Mouse (Mus musculus) forebrain, embryonic 14.5 days (tissue): ENCODE results near the gene Slc15a3. TPM values are rescaled to one million over a fixed set of nuclear protein-coding genes. Genes with fewer than 3 reads are reported as not detected.

Experiments
- ATAC-seq: fragments of 200-750 bp; cut with Nextera tagmentation; 2 replicates; pipeline ENCODE4 v1.8.0; 2017; ENCODE audit warnings: mild to moderate bottlenecking, moderate library complexity
- DNase-seq: peaks from one replicate; pipeline ENCODE4 v3.0.0-alpha.2; 2015; ENCODE audit warnings: low spot score
- H3K27ac ChIP-seq: fragments of 300-500 bp; sonication (generic); 2 replicates; pipeline ENCODE4 v1.5.1; 2014; ENCODE audit warnings: low read depth, mild to moderate bottlenecking, control low read depth, low read length, moderate library complexity
- H3K27me3 ChIP-seq: fragments of 300-500 bp; sonication (generic); replicated peaks from 2 replicates; pipeline ENCODE4 v1.6.1; 2014; ENCODE audit warnings: low read length, control low read depth, mixed read lengths; ENCODE audit not compliant: control insufficient read depth, insufficient read depth
- H3K36me3 ChIP-seq: fragments of 300-500 bp; sonication (generic); 2 replicates; pipeline ENCODE4 v1.6.1; 2014; ENCODE audit warnings: low read length, control low read depth; ENCODE audit not compliant: control insufficient read depth, insufficient read depth
- H3K4me1 ChIP-seq: fragments of 300-500 bp; sonication (generic); 2 replicates; pipeline ENCODE4 v1.6.1; 2014; ENCODE audit warnings: antibody characterized with exemption, low read length, control low read depth; ENCODE audit not compliant: control insufficient read depth, insufficient read depth
- H3K4me2 ChIP-seq: fragments of 300-500 bp; sonication (generic); 2 replicates; pipeline ENCODE4 v1.6.1; 2014; ENCODE audit warnings: mild to moderate bottlenecking, control low read depth, low read length
- H3K4me3 ChIP-seq: fragments of 300-500 bp; sonication (generic); 2 replicates; pipeline ENCODE4 v1.5.1; 2014; ENCODE audit warnings: low read depth, low read length, control low read depth
- H3K9ac ChIP-seq: fragments of 300-500 bp; sonication (generic); 2 replicates; pipeline ENCODE4 v1.6.1; 2014; ENCODE audit warnings: mild to moderate bottlenecking, low read length, control low read depth, moderate library complexity
- H3K9me3 ChIP-seq: fragments of 300-500 bp; sonication (generic); replicated peaks from 2 replicates; pipeline ENCODE4 v1.6.1; 2016; ENCODE audit warnings: low read length, control low read depth, mixed read lengths; ENCODE audit not compliant: control insufficient read depth
- WGBS: fragments of 180-500 bp; shearing (Covaris S2); extraction: QIAGEN DNeasy Blood & Tissue Kit; methylation state at CpG from one replicate; pipeline ENCODE4 v1.1.7; 2014; 5-methylcytosine and 5-hydroxymethylcytosine counted together
- polyA plus RNA-seq: library from polyadenylated mRNA; unstranded; fragments of >200 nt; fragmentation: Nextera tagmentation; extraction: Ambion mirVana; gene quantifications from 2 replicates; pipeline ENCODE4 v1.2.1, GENCODE M21; 2014

Slc15a3 gene
- polyA plus RNA-seq, 1 experiment from 2014 or later, result 0.34 TPM

DNA sequence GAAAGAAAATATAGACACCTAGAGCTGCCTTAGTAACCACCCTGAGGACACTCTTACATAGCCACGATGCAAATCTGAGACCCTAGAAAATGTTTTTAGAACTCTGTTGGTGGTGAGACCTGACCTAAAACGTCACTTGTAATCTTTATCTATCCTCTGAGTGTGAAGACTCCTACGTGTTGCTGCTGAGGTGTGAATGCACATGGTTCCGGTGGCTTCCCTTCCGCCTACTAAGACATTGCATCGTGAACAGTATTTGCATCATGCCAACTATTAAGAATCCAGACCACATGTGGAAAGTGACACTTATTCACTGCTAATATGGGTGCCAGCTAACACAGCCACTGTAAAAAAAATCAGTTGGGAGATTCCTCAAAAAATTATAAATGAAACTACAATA is 23.7 kb upstream of the Slc15a3 start:
- no peak overlapping the region for H3K4me2 ChIP-seq
- no peaks in the 10 kb centered on the region for H3K9me3 ChIP-seq
- no peak overlapping the region for H3K9ac ChIP-seq
- WGBS, result 85% methylated on average over 6 of the region's 6 CpGs
- H3K27ac ChIP-seq, result no peak overlapping the region
- DNase-seq (no peak), ATAC-seq (no peak)
- no peaks in the 10 kb centered on the region for H3K36me3 ChIP-seq
- no peaks in the 10 kb centered on the region for H3K4me1 ChIP-seq
- H3K27me3 ChIP-seq, result no peaks in the 10 kb centered on the region
- H3K4me3 ChIP-seq, result no peak overlapping the region

DNA sequence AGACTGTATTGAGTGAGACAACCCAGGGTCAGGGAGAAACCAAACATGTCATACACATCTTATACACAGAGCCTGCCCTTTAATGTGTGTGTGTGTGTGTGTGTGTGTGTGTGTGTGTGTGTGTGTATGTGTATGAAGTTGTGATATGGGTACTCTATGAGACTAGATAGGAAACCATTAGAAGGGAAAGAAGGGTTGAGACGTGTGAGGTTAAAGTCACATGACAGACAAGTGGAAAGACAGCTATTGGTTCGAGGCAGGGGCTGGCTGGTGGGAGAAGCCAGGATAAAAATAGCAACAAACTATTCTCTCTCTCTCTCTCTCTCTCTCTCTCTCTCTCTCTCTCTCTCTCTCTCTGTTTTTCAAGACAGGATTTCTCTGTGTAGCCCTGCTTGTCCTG is 23.1 kb upstream of the Slc15a3 start:
- 63% methylated on average over 2 of the region's 2 CpGs for WGBS
- Histone ChIP-seq H3K9me3 (no peaks in the 10 kb centered on the region), H3K27me3 (no peaks in the 10 kb centered on the region), H3K27ac (no peak overlapping the region), H3K9ac (no peak overlapping the region), H3K4me1 (no peaks in the 10 kb centered on the region), H3K4me2 (no peak overlapping the region), H3K4me3 (no peak overlapping the region), H3K36me3 (no peaks in the 10 kb centered on the region)
- no peak for ATAC-seq
- no peak for DNase-seq

DNA sequence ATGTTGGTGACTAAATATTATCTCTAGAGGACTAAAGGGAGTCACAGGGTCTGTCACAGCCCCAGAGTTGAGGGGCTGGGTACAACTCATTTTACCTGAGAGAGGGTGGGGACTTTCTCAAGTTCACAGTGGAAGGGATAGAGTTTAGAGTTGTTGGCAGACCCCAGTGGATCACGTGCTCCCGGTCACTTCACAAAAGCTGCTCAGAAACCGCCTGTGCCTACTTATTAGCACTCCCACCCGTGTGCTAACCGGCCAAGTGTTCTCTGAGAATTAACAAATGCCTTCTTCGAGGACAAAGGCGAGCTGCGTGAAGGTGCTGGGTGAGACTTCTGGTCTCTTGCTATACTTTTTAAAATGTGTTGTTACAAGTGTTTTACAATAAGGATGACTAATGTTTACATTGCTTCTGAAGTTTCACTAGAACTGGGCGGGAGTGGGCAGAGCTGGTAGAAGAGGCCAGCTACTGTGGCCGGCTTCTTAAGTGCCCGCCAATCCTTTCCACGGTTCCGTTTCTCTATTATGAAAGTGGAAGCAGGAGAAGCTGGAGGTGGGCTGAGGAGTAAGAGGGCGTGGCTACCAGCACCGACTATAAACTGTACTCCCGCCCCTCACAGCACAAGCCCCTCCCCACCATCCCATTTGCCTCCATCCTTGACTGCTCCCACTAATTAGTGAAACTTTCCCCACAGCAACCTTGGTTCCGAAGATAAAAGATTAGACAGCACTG is 21.1 kb upstream of the Slc15a3 start:
- ATAC-seq, result peak; percentile 62
- 23% methylated on average over 17 of the region's 17 CpGs for WGBS
- Histone ChIP-seq H3K4me2 (peak overlapping the region; percentile 4; the same call in 1 of the 2 replicates), H3K9ac (no peak overlapping the region), H3K27me3 (no peaks in the 10 kb centered on the region), H3K9me3 (no peaks in the 10 kb centered on the region), H3K4me1 (no peaks in the 10 kb centered on the region), H3K36me3 (no peaks in the 10 kb centered on the region), H3K4me3 (no peak overlapping the region), H3K27ac (no peak overlapping the region)
- peak; percentile 39 for DNase-seq

DNA sequence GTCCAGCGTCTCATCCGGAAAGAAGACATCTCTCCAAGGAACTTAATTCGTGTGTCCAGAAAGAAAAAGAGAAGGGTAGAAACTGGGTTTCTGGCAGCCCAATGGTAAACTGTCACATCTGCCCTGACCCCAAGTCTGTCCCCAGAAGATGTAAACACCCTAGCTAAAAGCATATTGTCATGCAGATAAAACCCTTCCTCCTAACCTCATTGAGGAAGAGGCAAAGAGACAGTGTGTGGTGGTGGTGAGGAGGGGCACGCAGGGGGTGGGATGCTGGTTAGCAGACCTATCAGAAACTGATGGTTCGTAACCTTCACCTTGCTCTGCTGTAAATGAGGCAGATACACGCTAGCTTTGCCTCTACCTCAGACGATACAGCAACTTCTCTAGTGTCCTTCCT is 18.2 kb upstream of the Slc15a3 start:
- no peaks in the 10 kb centered on the region for H3K36me3 ChIP-seq
- ATAC-seq, result no peak
- 69% methylated on average over 7 of the region's 7 CpGs for WGBS

DNA sequence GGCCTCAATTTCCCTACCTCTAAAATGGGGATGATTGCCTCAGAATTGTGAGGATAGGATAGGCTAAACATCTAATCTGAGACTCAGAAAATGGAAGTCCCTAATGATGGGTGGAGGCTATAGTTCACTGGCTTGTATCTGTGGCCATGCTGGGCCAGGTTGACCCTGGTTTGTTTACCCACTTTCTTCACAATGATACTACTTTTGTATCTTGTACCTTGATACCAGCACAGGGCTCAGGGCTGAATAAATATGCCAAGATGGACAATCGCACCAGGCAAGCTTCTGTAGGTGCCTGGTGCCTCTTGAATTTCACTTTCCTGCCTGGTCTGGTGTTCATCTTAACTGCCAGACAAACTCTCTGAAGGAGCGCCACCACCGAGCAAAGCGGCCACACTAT is 17.0 kb upstream of the Slc15a3 start:
- ATAC-seq (no peak), DNase-seq (no peak)
- H3K27me3 ChIP-seq, result no peaks in the 10 kb centered on the region
- no peak overlapping the region for H3K27ac ChIP-seq
- H3K36me3 ChIP-seq, result no peaks in the 10 kb centered on the region
- no peak overlapping the region for H3K4me3 ChIP-seq
- H3K9ac ChIP-seq, result no peak overlapping the region
- no peaks in the 10 kb centered on the region for H3K4me1 ChIP-seq
- no peak overlapping the region for H3K4me2 ChIP-seq
- no peaks in the 10 kb centered on the region for H3K9me3 ChIP-seq
- 94% methylated on average over 4 of the region's 4 CpGs for WGBS

More for the DNA sequence above, 18.2 kb upstream of the Slc15a3 start:
- Histone ChIP-seq H3K9ac (no peak overlapping the region), H3K4me1 (no peaks in the 10 kb centered on the region), H3K27me3 (no peaks in the 10 kb centered on the region), H3K9me3 (no peaks in the 10 kb centered on the region), H3K4me2 (no peak overlapping the region), H3K27ac (no peak overlapping the region), H3K4me3 (no peak overlapping the region)
- DNase-seq, result no peak

DNA sequence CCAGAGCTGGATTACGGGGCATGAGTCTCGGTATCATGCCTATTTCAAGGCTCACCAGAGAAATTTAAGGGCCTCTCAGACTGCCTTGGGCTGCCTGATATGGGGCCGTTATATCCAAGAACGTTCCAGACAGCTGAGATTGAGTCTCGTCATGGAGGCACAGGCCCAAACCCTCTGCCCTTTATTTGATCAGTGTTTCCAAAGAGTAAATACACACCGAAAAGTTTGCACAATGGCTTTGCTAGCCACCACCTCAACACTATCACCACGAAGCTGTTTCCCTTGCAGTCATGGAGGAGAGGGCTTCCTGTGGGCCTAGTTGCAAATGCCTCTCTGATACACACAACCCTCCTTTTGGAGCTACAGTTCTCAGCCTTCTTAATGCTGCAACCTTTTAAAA is 15.5 kb upstream of the Slc15a3 start:
- Histone ChIP-seq H3K9ac (no peak overlapping the region), H3K27me3 (no peaks in the 10 kb centered on the region), H3K4me3 (no peak overlapping the region), H3K36me3 (no peaks in the 10 kb centered on the region), H3K9me3 (no peaks in the 10 kb centered on the region), H3K27ac (no peak overlapping the region), H3K4me1 (no peaks in the 10 kb centered on the region), H3K4me2 (no peak overlapping the region)
- ATAC-seq, result no peak
- WGBS, result 93% methylated on average over 7 of the region's 7 CpGs
- DNase-seq, result no peak

DNA sequence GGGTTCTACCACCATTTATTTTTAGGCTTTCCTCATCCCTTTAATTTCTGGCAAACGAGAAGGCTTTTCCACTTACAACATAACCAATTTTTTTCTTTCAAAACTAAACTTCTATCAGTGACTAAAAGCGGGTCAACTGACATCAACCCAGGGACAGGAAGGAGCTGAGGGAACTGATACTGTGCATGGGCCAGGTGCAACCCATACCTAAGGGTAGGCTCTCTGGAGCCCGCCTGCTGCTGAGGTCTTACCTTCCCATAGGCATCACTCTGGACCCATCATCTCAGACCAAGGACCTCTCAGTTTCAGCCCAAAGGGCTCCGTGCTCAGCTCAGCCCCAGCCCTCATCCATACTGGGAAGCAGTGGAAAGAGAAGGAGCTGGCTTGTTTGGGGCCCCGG is 11.2 kb upstream of the Slc15a3 start:
- ATAC-seq, result no peak
- no peaks in the 10 kb centered on the region for H3K9me3 ChIP-seq
- no peak overlapping the region for H3K9ac ChIP-seq
- no peaks in the 10 kb centered on the region for H3K36me3 ChIP-seq
- no peak for DNase-seq
- H3K27me3 ChIP-seq, result no peaks in the 10 kb centered on the region
- H3K4me2 ChIP-seq, result no peak overlapping the region
- no peak overlapping the region for H3K4me3 ChIP-seq
- H3K27ac ChIP-seq, result no peak overlapping the region
- WGBS, result 90% methylated on average over 5 of the region's 5 CpGs
- no peaks in the 10 kb centered on the region for H3K4me1 ChIP-seq

DNA sequence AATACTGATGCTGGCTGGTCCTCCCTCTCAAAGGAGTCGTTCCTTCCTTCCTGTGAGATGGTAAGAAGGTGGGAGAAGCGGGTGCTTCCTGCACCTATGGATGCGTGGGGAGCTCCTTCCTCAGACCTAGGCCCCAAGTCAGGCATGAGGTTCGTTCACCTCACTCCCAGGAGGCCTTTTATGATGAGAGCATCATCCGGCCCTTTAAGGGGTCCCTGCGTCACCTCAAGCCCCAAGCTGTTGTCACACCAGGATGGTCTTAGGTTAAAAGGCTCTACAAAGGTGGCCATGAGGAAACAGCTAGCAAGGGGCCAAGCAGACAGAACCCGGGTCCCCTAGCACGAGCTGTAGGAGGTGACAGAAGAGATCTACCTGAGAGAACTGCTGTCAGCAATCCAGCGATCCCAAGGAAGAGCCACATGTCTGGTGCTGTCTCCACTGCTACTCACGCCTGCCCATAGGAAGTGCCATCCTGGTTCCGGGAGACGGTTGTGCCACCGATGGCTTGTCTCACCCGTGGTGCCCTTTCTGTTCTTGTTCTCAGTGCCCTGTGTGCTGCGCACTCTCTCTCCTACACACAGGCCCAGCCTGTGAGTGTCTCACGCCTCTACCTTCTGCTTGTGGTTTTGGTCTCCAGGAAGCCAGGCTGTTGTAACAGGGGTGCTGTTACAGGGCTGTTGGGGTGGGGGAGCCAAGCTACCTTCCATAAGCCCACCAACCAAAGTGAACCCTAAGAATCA is 9.9 kb upstream of the Slc15a3 start, which contains the start of gene Cd6:
Gene Cd6, minus strand, starts transcription at position 623 of the 740 bp plus-strand sequence.
- Histone ChIP-seq H3K4me3 (no peak within 1 kb of the TSS), H3K27ac (no peak within 1 kb of the TSS), H3K9me3 (no peaks in the 10 kb centered on the region), H3K27me3 (no peaks in the 10 kb centered on the region), H3K4me1 (no peaks in the 10 kb centered on the region), H3K36me3 (no peaks in the 10 kb centered on the region), H3K9ac (no peak within 1 kb of the TSS), H3K4me2 (no peak within 1 kb of the TSS)
- ATAC-seq (no peak), DNase-seq (no peak)
- 88% methylated on average over 16 of the region's 16 CpGs for WGBS

DNA sequence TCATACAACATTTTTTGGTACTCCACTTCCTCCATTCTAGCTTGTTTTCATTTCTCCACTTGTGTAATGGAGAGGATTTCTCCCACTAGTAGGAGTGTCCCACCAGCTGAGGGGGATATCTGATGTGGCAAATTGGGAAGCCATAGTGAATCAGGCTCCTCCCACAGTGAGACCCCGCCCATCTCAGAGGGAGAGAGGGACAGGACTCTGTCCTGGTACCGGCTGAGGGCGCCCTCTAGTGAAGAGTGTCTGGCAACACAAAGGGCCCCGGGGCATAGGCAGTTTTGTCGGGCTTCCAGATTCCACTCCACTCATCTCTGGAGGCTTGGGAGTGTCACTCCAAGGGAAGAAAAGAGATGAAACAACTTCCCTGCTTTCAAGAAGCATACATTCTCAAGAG is 8.1 kb upstream of the Slc15a3 start:
- peak; percentile 44 for DNase-seq
- no peaks in the 10 kb centered on the region for H3K36me3 ChIP-seq
- H3K27ac ChIP-seq, result no peak overlapping the region
- no peak overlapping the region for H3K4me3 ChIP-seq
- ATAC-seq, result no peak
- 6% methylated on average over 5 of the region's 5 CpGs for WGBS
- no peaks in the 10 kb centered on the region for H3K9me3 ChIP-seq
- H3K4me2 ChIP-seq, result no peak overlapping the region
- H3K27me3 ChIP-seq, result no peaks in the 10 kb centered on the region
- no peak overlapping the region for H3K9ac ChIP-seq
- H3K4me1 ChIP-seq, result no peaks in the 10 kb centered on the region
